Mouse (Mus musculus): ENCODE measurements around the gene Pnisr.

The Pnisr gene

GRCm38 (mm10) chr4:21847481-21848286 lies at the start of gene Pnisr:
Gene Pnisr, plus strand, starts transcription at chr4:21847583.
- in situ Hi-C loops (cut with MboI, MseI) = loop anchor here (5.0 kb wide), 1 partner anchor 70 kb away; no protein-coding TSS in a partner anchor

GRCm38 (mm10) chr4:21801013-21801412 lies 46.4 kb upstream of the Pnisr start:
- in situ Hi-C loops (cut with MboI, MseI) = no loop called here

GRCm38 (mm10) chr4:21801620-21802019 lies 45.8 kb upstream of the Pnisr start:
- in situ Hi-C loops (cut with MboI, MseI) = no loop called here

GRCm38 (mm10) chr4:21807204-21807603 lies 40.2 kb upstream of the Pnisr start:
- in situ Hi-C loops (cut with MboI, MseI) = no loop called here

GRCm38 (mm10) chr4:21810608-21811007 lies 36.8 kb upstream of the Pnisr start:
- in situ Hi-C loops (cut with MboI, MseI) = no loop called here

GRCm38 (mm10) chr4:21812635-21813034 lies 34.7 kb upstream of the Pnisr start:
- in situ Hi-C loops (cut with MboI, MseI) = no loop called here

- in situ Hi-C loops (cut with MboI, MseI) = no loop called here
Measured at GRCm38 (mm10) chr4:21814029-21814428, 33.4 kb upstream of the Pnisr start.

- in situ Hi-C loops (cut with MboI, MseI) = loop anchor here (10.0 kb wide), 1 partner anchor 282 kb away; no protein-coding TSS in a partner anchor
Measured at GRCm38 (mm10) chr4:21826616-21827015, 20.8 kb upstream of the Pnisr start.

GRCm38 (mm10) chr4:21832844-21833243 lies 14.5 kb upstream of the Pnisr start:
- in situ Hi-C loops (cut with MboI, MseI) = no loop called here

- in situ Hi-C loops (cut with MboI, MseI) = loop anchor here (5.0 kb wide), 1 partner anchor 71 kb away; no protein-coding TSS in a partner anchor
Measured at GRCm38 (mm10) chr4:21848287-21848630, 876 bp downstream of the Pnisr start.

GRCm38 (mm10) chr4:21857481-21857880 lies 10.1 kb downstream of the Pnisr start:
- in situ Hi-C loops (cut with MboI, MseI) = no loop called here

GRCm38 (mm10) chr4:21865226-21865625 lies 17.8 kb downstream of the Pnisr start:
- in situ Hi-C loops (cut with MboI, MseI) = no loop called here

GRCm38 (mm10) chr4:21878776-21879175 lies 31.4 kb downstream of the Pnisr start:
- in situ Hi-C loops (cut with MboI, MseI) = no loop called here

GRCm38 (mm10) chr4:21879565-21880220 lies 32.3 kb downstream of the Pnisr start, which contains the start of gene Coq3:
Gene Coq3, plus strand, starts transcription at chr4:21879673.
- in situ Hi-C loops (cut with MboI, MseI) = loop anchor here (5.0 kb wide), 1 partner anchor 68 kb away; no protein-coding TSS in a partner anchor

GRCm38 (mm10) chr4:21882806-21883205 lies 35.4 kb downstream of the Pnisr start:
- in situ Hi-C loops (cut with MboI, MseI) = loop anchor here (5.0 kb wide), 1 partner anchor 64 kb away; no protein-coding TSS in a partner anchor

GRCm38 (mm10) chr4:21885831-21886230 lies 38.4 kb downstream of the Pnisr start:
- in situ Hi-C loops (cut with MboI, MseI) = no loop called here
